Mouse (Mus musculus) cerebellum, adult 11 months (tissue): ENCODE measurements around the gene Prkar1b.
A peak's percentile ranks its signal among the peaks of the same experiment; 100 is the strongest.

Experiments used
- DNase-seq: peaks from one replicate; pipeline ENCODE4 v3.0.0; 2022

Gene Prkar1b

GRCm38 (mm10) chr5:139149681-139150602 lies at the start of gene Prkar1b, which contains the start of gene Dnaaf5:
Prkar1b (minus strand) TSS chr5:139150001.
Dnaaf5 (plus strand) TSS chr5:139150223.
- DNase-seq = peak; percentile 94

- DNase-seq = no peak
Measured at GRCm38 (mm10) chr5:139199636-139199994, 49.8 kb upstream of the Prkar1b start.

DNA sequence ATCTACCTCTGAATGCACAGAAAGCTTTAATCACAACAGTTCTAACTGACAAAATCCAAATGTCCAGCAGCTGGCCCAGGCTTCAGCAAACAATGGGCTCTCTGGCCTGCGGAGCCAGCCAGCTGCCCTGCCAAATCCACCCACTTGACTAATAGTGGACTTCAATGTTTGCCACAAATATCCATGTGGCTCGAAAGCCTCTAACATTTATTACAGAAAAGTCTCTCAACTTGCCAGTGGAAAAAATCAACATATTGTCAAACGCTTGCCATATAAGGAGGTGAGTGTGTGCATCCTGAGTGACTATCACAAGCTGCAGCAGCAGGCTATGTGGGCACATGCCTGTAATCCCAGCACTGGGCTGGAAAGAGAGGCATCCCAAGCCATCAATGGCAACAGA lies 49.0 kb upstream of the Prkar1b start:
- no peak for DNase-seq

DNA sequence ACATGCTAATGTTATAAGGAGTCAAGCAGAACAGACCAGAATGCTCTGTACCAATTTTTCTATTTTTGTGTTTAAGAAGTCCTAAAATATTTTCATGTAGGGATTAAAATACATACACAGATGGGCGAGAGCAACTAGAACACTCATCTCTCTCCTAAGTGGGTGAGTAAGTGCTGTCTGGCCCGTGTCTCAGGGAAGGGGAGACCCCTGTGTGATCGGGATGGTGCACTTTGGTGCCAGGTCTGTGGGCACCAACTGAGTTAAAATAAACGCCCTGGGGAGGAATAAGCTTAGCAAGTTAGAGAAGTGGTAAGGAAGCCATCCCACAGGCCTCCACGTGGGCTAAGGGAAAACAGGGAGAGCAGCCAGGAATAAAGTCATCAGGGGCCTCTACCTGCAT lies 41.2 kb upstream of the Prkar1b start:
- DNase-seq = no peak

DNA sequence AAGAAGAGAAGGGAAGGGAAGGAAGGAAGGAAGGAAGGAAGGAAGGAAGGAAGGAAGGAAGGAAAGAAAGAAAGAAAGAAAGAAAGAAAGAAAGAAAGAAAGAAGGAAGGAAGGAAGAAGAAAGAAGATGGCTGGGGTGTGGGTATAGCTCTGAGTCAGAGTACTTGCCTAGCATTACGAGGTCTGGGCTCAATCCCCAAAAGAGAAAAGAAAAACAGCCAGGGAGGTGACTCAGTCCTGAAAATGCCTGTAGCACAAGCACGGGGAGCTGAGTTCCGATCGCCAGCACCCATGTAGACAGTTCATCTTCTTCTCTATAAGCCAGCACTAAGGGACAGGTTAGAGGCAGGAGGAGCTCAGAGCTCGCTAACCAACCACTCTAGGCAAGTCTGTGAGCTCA lies 39.9 kb upstream of the Prkar1b start:
- DNase-seq = no peak

- no peak for DNase-seq
Measured at GRCm38 (mm10) chr5:139184897-139185296, 35.1 kb upstream of the Prkar1b start.

DNA sequence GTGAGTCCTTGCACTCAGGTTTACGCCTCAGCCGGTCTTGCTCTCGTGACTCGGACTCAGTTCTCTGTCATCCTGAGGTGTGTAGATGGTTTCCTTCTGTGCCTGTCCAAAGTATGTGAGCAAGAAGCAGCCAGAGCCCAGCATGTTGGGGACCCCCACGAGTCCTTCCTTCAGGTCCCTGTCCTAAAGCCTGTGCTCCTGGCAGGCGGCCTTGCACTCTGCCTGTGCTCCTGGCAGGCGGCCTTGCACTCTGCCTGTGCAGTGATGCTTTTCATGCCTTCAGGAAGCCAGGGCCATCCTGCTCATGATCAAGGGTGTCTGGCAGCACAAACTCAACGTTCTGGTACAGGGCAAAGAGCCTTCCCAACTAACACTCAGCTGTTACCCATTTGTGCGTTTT lies 33.8 kb upstream of the Prkar1b start:
- peak; percentile 24 for DNase-seq

DNA sequence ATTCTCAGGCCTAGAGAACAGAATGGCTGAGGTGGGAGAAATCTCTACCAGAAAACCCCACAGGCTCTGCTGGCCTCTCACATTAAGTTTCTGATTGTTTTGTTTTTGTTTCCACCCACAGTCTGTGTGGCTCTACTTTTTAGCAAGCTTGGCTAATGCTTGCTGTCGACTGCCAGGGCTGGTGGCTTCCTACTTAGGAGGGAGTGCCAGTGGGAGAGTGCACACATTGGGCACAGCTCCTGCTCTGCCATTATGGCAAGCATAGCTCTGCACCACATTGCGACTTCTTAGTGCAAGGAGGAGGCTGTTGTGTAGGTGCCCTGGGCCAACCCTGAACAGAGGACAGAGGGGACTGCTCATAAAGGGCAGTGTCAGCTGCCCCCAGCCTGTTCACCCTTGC lies 33.3 kb upstream of the Prkar1b start:
- DNase-seq = no peak

GRCm38 (mm10) chr5:139178895-139179631 lies 29.3 kb upstream of the Prkar1b start:
- peak; percentile 79 for DNase-seq

DNA sequence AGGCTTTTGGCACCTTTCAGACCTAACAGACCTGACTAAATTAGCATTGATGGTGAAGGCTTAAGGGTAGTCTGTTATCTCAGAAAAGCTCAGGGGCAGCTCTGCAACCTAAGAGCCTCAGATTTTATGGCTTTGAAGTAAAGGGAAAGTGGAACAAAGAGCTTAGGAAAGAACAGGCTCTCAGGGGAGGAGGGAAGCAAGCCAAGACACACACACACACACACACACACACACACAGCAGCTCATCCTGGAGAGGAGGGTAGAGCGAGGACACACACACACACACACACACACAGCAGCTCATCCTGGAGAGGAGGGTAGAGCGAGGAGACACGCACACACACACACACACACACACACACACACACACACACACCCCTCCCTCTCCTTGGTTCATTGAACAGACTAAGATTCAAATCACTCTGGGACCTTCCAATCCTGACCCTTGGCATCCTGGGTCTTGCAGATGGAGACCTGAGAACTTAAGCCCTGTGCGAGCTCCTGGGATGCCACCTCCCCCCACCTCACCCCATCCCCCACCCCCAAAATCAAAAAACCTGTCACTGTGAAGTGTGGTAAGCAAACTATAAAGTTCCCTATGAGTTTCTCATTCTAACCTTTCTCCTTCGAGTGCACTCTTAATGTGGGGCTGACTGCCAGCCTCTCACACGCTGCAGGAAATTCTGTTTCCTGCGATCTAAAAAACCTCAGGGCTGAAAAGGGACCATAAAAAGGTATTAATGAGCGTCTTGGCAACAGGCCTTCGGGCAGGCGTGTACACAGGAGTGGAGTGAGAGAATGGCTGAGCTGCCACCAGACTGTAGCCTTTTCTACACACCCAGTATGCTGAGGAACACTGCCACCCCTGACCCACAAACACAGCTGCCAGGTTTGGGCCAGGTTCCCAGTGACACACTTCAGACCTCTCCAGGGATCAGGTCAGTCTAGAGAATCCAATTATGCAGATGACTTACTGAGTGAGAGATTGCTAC lies 25.1 kb upstream of the Prkar1b start:
- DNase-seq = no peak

DNA sequence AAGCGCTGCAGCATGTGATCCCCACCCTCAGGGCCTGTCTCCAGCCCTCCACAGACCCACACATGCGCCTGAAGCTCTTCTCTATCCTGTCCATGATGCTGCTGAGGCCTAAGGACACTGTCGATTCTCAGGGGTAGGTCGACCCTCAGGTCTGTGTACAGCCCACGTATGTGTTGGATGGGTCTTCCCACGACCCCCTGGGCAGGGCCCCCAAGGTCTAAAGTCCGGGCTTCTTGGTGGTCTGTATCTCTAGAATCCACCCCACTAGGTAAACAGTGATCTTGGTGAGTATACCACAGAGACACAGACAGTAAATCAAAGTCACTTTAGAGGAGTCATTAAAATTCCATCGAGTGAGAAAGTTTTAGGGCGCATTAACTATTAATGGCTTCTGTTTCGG lies 24.3 kb upstream of the Prkar1b start:
- DNase-seq = no peak

- no peak for DNase-seq
Measured at GRCm38 (mm10) chr5:139171929-139172328, 22.1 kb upstream of the Prkar1b start.

- no peak for DNase-seq
Measured at GRCm38 (mm10) chr5:139167548-139167947, 17.7 kb upstream of the Prkar1b start.

GRCm38 (mm10) chr5:139166781-139167361 lies 17.1 kb upstream of the Prkar1b start:
- DNase-seq = no peak

DNA sequence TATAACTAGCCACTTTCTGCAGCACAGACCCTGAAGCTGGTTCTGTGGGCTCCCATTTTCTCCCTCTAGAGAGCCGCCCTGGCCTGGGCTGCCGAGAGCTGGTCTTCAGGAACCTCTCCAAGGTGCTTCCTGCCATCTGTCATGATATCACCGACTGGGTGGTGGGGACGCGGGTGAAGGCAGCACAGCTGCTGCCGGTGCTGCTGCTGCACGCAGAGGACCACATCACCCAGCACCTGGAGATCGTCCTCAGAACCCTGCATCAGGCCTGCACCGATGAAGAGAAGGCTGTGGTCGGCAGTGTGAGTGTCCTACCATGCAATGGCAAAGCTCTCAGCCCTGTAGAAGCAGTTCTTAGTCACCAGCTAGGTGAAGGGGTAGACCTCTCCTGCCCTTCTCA lies 11.8 kb upstream of the Prkar1b start:
- DNase-seq = no peak

DNA sequence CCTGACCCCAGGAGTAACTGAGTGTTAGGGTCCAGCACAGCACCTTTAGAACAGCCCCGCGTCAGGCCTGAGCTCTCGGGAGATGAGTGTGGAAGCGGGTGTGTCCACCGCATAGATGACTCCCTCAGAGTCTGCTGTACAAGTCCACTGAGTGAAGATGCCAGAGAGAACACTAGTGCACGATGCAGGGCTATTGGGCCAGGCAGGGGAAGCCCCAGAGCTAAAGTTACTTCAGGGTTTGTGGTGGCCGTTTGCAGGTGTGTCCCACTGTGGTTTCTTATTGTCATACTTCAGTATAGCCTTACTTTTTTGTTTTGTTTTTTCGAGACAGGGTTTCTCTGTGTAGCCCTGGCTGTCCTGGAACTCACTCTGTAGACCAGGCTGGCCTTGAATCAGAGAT lies 11.1 kb upstream of the Prkar1b start:
- DNase-seq = no peak

DNA sequence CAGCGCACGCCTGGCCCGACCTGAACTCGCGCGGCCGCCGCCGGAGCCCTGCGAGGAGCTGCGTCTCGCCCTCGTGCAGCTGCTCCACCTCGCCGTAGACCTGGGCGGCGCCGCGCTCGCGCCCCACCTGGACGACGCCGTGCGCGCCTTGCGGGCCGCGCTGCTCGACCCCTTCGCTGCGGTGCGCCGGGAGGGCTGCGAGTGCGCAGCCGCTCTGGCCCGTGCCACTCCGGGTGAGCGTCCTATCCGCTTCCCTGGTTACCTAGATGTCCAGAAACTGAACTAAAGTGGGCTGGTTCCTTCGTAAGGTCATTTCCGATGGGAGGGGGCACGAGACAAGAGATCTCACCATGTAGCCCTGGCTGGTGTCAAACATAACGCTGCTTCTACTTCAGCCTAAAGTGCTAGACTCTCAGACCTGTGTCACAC lies 816 bp upstream of the Prkar1b start:
- DNase-seq = no peak

- peak; percentile 60 for DNase-seq
Measured at GRCm38 (mm10) chr5:139149006-139149672, 662 bp downstream of the Prkar1b start.

DNA sequence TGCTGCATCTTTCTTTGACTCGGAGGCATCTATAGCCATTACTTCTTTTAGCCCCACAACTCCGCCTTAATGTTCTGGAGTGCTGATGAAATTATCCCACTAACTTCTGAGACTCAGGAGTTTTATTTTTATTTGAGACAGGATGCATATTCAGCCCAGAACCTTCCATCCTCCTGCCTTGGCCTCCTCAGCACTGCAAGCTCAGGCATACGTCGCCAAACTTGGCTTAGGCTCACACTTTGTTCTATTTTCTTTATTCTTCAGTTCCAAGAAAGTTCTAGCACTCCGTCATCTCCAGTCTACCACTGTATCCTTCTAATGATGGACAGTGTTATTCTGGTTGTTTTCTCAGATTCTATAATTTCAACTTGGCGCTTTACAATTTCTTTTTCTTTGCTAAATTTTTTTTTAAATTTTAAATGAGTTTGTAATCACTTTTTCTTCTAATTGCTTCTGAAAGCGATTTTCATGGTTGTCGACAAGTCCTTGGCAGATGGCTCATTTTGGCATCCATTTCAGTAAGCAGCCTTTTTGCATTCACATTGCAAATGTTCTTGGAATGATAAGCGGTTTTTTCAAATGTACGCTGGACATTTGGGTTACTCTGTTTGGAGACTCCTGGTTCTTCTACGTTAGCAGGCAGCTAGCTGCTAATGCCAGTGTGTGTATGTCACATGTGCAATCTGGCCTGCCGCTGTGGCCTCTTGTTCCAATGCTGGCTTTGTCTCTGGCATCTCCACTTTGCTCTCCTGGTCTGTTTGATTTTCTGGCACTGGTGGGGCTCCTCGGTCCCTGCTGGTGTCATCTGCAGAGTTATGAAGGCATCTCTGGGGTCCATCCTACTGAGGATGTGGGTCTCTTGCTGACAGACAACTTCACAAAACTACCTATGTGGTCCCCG lies 2.4 kb downstream of the Prkar1b start:
- DNase-seq = no peak

GRCm38 (mm10) chr5:139146476-139147075 lies 3.2 kb downstream of the Prkar1b start:
- no peak for DNase-seq
